Mouse (Mus musculus) intestine, postnatal 0 days (tissue): ENCODE data around the gene H2-Oa. TPM values are rescaled to one million over a fixed set of nuclear protein-coding genes. Genes with fewer than 3 reads are reported as not detected.

ENCODE experiments used
- ATAC-seq: fragments of 200-750 bp; cut with Nextera tagmentation; 2 replicates; pipeline ENCODE4 v1.8.0; 2017; ENCODE audit warnings: mild to moderate bottlenecking, moderate TSS enrichment, moderate library complexity
- H3K27ac ChIP-seq: fragments of 300-500 bp; sonication (generic); 2 replicates; pipeline ENCODE4 v1.5.1; 2014; ENCODE audit warnings: mild to moderate bottlenecking, low read depth, low read length, moderate library complexity
- H3K27me3 ChIP-seq: fragments of 300-500 bp; sonication (generic); replicated peaks from 2 replicates; pipeline ENCODE4 v1.6.1; 2014; ENCODE audit warnings: low read length, mixed read lengths; ENCODE audit not compliant: control insufficient read depth, insufficient read depth
- H3K36me3 ChIP-seq: fragments of 300-500 bp; sonication (generic); 2 replicates; pipeline ENCODE4 v1.6.1; 2014; ENCODE audit warnings: mild to moderate bottlenecking, moderate library complexity; ENCODE audit not compliant: control insufficient read depth, insufficient read depth
- H3K4me1 ChIP-seq: fragments of 300-500 bp; sonication (generic); replicated peaks from 2 replicates; pipeline ENCODE4 v1.6.1; 2014; ENCODE audit warnings: antibody characterized with exemption, low read length, mixed read lengths; ENCODE audit not compliant: control insufficient read depth, insufficient read depth
- H3K4me2 ChIP-seq: fragments of 300-500 bp; sonication (generic); replicated peaks from 2 replicates; pipeline ENCODE4 v1.6.1; 2014; ENCODE audit warnings: low read depth, mild to moderate bottlenecking, moderate library complexity
- H3K4me3 ChIP-seq: fragments of 300-500 bp; sonication (generic); 2 replicates; pipeline ENCODE4 v1.5.1; 2014; ENCODE audit warnings: low read depth, low read length
- H3K9ac ChIP-seq: fragments of 300-500 bp; sonication (generic); 2 replicates; pipeline ENCODE4 v1.6.1; 2014; ENCODE audit warnings: mild to moderate bottlenecking, low read depth, low read length
- H3K9me3 ChIP-seq: fragments of 300-500 bp; sonication (generic); 2 replicates; pipeline ENCODE4 v1.6.1; 2016; ENCODE audit warnings: mixed run types; ENCODE audit not compliant: control insufficient read depth
- CTCF ChIP-seq: sonication (generic); IDR thresholded peaks from 2 replicates; pipeline ENCODE4 v1.5.1; 2016; ENCODE audit warnings: low read depth, mild to moderate bottlenecking, control low read depth, antibody characterized with exemption, moderate library complexity
- WGBS: fragments of 180-500 bp; shearing (Covaris S2); extraction: QIAGEN DNeasy Blood & Tissue Kit; methylation state at CpG from one replicate; pipeline ENCODE4 v1.1.7; 2014; 5-methylcytosine and 5-hydroxymethylcytosine counted together
- polyA plus RNA-seq: library from polyadenylated mRNA; unstranded; fragments of >200 nt; fragmentation: Nextera tagmentation; extraction: Ambion mirVana; gene quantifications from 2 replicates; pipeline ENCODE4 v1.2.1, GENCODE M21; 2015

Gene H2-Oa
- 0.25 and 0.90 TPM in 2 replicates for polyA plus RNA-seq

DNA sequence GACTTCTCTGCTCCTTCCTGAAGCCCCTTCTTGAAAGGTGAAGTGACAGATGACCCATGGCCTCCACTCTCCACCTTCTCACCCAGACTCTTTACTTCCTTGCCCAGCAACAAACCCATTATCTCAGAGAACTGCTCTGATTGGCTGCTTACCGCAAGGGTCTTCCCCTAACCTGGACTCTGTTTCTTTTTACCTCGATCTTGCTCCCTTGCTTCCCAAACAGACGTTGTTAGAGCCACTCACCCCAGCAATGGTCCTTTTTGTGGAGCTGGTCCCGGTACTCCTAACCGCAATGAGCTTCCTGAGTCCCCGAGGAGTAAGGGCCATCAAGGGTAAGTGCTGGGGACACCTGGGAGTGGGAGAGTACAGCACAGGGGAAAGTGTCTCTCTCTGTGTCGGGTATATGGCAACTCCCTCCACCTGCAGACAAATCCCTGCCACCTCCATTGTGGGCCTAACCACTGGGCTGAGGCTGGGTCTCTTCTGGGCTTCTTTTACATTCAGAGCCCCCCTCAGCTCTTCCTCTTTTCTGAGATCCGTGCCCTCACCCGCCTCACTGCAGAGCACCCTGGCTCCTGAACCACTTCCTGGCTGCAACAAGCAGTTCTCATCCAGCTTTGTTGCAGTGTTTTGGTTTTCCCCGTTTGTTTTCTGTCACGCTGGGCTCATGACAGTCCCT, at the start of gene H2-Oa:
Gene H2-Oa, plus strand, starts transcription at position 144 of the 679 bp plus-strand sequence.
- H3K27ac ChIP-seq: no peak within 1 kb of the TSS
- no peak for TF ChIP-seq CTCF
- 43% methylated on average over 11 of the region's 11 CpGs for WGBS
- no peaks in the 10 kb centered on the region for H3K4me1 ChIP-seq
- H3K27me3 ChIP-seq: no peaks in the 10 kb centered on the region
- ATAC-seq: no peak
- no peak within 1 kb of the TSS for H3K4me3 ChIP-seq
- no peaks in the 10 kb centered on the region for H3K9me3 ChIP-seq
- H3K36me3 ChIP-seq: no peaks in the 10 kb centered on the region
- no peak within 1 kb of the TSS for H3K9ac ChIP-seq
- no peak within 1 kb of the TSS for H3K4me2 ChIP-seq

DNA sequence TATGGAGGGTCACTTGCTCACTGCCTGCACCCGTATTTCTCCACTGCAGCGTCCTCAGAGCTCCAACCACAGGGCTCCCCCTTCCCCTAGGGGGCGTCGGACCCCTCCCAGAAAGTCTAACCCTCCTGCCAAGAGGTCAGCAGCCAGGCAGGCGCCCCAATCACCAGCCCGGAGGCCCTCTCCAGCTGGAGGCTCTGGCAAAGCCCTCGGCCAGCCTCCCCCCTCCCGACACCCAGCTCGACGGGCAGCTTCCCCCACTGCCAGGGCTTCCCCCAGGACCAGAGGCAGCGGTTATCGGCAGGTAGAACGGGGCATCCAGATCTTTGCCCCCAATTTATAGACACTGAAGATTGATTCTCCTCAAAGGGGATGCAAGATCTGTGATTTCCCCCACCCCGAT, 46.2 kb upstream of the H2-Oa start:
- H3K4me1 ChIP-seq: no peaks in the 10 kb centered on the region
- TF ChIP-seq CTCF: no peak
- WGBS: 83% methylated on average over 14 of the region's 14 CpGs

DNA sequence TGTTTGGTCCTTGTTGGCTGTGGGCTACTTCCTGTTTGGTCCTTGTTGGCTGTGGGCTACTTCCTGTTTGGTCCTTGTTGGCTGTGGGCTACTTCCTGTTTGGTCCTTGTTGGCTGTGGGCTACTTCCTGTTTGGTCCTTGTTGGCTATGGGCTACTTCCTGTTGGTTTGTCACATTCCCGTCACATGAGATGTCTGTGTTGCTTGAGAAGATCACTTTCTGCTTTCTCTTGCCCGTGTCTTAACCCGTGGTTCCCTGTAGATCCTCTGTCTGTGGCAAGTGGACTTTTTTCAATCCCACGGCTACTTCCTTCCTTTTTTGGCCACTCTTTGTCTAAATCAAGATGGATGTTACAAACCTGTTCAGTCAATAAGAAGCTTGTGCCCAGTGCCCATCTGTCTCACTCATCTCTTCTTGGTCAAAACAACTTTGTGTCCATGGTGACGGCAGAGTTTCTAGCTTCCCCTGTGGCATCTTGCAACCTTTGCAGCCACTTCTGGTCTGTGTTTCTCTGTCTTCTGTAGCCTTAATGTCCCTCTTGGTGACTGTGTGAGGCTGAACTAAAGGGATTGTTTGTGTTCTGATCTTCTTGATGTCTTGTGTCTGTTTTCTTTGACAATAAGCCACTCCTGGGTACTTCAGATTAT, 44.6 kb upstream of the H2-Oa start:
- no peak overlapping the region for H3K4me2 ChIP-seq
- no peaks in the 10 kb centered on the region for H3K36me3 ChIP-seq
- no peaks in the 10 kb centered on the region for H3K27me3 ChIP-seq
- no peaks in the 10 kb centered on the region for H3K9me3 ChIP-seq
- no peak overlapping the region for H3K9ac ChIP-seq
- H3K4me3 ChIP-seq: no peak overlapping the region
- no peak for TF ChIP-seq CTCF
- ATAC-seq: no peak
- 94% methylated on average over 5 of the region's 5 CpGs for WGBS
- H3K27ac ChIP-seq: no peak overlapping the region
- H3K4me1 ChIP-seq: no peaks in the 10 kb centered on the region

More for the DNA sequence above, 46.2 kb upstream of the H2-Oa start:
- H3K9ac ChIP-seq: no peak overlapping the region
- H3K27ac ChIP-seq: no peak overlapping the region
- H3K36me3 ChIP-seq: no peaks in the 10 kb centered on the region
- ATAC-seq: no peak
- H3K4me3 ChIP-seq: no peak overlapping the region
- no peak overlapping the region for H3K4me2 ChIP-seq
- H3K9me3 ChIP-seq: no peaks in the 10 kb centered on the region
- H3K27me3 ChIP-seq: no peaks in the 10 kb centered on the region

GRCm38 (mm10) chr17:34057224-34057623, 34.9 kb upstream of the H2-Oa start:
- Histone ChIP-seq H3K4me1 (no peaks in the 10 kb centered on the region), H3K36me3 (no peaks in the 10 kb centered on the region), H3K27ac (no peak overlapping the region), H3K4me3 (no peak overlapping the region), H3K9me3 (no peaks in the 10 kb centered on the region), H3K27me3 (no peaks in the 10 kb centered on the region), H3K9ac (no peak overlapping the region), H3K4me2 (no peak overlapping the region)
- no peak for ATAC-seq
- TF ChIP-seq CTCF: no peak
- 73% methylated on average over 7 of the region's 7 CpGs for WGBS

DNA sequence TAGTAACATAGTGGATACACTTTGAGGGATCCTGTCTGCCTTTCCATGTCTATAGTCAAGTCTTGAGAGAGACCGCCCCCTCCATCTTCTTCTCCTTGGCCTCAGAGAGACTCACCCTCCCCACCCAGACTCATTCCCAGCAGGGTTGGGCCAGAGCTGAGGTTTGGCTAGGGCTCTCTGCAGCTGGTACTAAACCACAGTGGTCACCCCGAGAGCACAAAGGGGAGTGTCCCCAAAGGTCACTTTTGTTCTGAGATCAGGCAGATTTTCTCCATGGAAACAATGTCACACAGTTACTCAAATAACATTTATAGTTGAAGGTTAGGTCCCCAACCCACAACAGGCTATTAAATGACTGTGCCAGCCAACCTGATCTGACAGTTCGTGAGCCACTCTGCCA, 23.3 kb upstream of the H2-Oa start:
- TF ChIP-seq CTCF: no peak
- no peak overlapping the region for H3K4me3 ChIP-seq
- H3K4me2 ChIP-seq: no peak overlapping the region
- no peaks in the 10 kb centered on the region for H3K27me3 ChIP-seq
- H3K27ac ChIP-seq: no peak overlapping the region
- H3K9me3 ChIP-seq: no peaks in the 10 kb centered on the region
- H3K4me1 ChIP-seq: no peaks in the 10 kb centered on the region
- no peak overlapping the region for H3K9ac ChIP-seq
- H3K36me3 ChIP-seq: no peaks in the 10 kb centered on the region
- ATAC-seq: no peak
- 52% methylated on average over 3 of the region's 3 CpGs for WGBS

DNA sequence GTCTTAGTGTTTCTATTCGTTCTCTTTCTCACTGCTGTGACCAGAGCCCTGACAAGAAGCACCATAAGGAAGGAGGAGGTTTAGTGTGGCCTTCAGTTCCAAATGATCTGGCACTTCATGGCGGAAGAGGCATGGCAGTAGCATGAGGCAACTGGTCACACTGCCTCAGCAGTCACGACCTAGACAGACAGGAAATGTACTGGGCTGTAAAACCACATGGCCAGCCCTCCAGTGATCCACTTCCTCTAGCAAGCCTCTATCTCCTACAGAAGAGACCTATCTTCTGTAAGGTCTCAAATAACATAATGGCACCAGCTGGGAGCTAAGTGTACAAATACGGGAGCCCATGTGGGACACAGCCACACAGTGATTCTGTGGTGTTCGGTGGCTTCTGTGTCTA, 20.0 kb upstream of the H2-Oa start:
- H3K4me1 ChIP-seq: no peaks in the 10 kb centered on the region
- H3K27ac ChIP-seq: no peak overlapping the region
- H3K4me3 ChIP-seq: no peak overlapping the region
- TF ChIP-seq CTCF: no peak
- H3K9me3 ChIP-seq: no peaks in the 10 kb centered on the region
- no peak overlapping the region for H3K9ac ChIP-seq
- H3K4me2 ChIP-seq: no peak overlapping the region
- H3K27me3 ChIP-seq: peaks cover 19% of the 10 kb centered on the region
- H3K36me3 ChIP-seq: no peaks in the 10 kb centered on the region
- no peak for ATAC-seq
- WGBS: 58% methylated on average over 5 of the region's 5 CpGs
